Mouse (Mus musculus) C2C12 (cell line): ENCODE results near the gene Nup37.

Experiments used
- CTCF ChIP-seq: IDR thresholded peaks from one replicate; pipeline ENCODE4 v1.5.1; 2011; ENCODE audit not compliant: control insufficient read depth, insufficient read depth, insufficient read length
- MAX ChIP-seq: IDR thresholded peaks from one replicate; pipeline ENCODE4 v1.6.1; 2011; ENCODE audit warnings: mild to moderate bottlenecking, control low read depth

GRCm38 (mm10) chr10:88212644-88213043 lies 65.9 kb downstream of the Nup37 start:
- TF ChIP-seq MAX (no peak), CTCF (no peak)
